Mouse (Mus musculus) kidney, postnatal 14 days (tissue): Measurements from ENCODE around the gene Gan.

Source experiments
- DNase-seq: peaks from one replicate; pipeline ENCODE4 v3.0.0; 2022; ENCODE audit warnings: mixed read lengths

Gan gene

GRCm38 (mm10) chr8:117158135-117158761 is at the start of gene Gan:
Gene Gan (plus strand): TSS chr8:117158135.
- peak; percentile 51 for DNase-seq

- DNase-seq = no peak
These were observed 48.8 kb upstream of the Gan start for GRCm38 (mm10) chr8:117109018-117109711.

- peak; percentile 70 for DNase-seq
These were observed 48.0 kb upstream of the Gan start for GRCm38 (mm10) chr8:117109801-117110390.

- DNase-seq = no peak
These were observed 46.3 kb upstream of the Gan start for GRCm38 (mm10) chr8:117111641-117112040.

GRCm38 (mm10) chr8:117112261-117112660 is 45.7 kb upstream of the Gan start:
- DNase-seq = no peak

- DNase-seq = no peak
These were observed 42.8 kb upstream of the Gan start for GRCm38 (mm10) chr8:117115094-117115493.

- peak; percentile 33 for DNase-seq
These were observed 42.1 kb upstream of the Gan start for GRCm38 (mm10) chr8:117115676-117116446.

GRCm38 (mm10) chr8:117116534-117116933 is 41.4 kb upstream of the Gan start:
- DNase-seq = no peak

- DNase-seq = no peak
These were observed 39.5 kb upstream of the Gan start for GRCm38 (mm10) chr8:117118409-117118808.

- DNase-seq = no peak
These were observed 36.7 kb upstream of the Gan start for GRCm38 (mm10) chr8:117121277-117121676.

GRCm38 (mm10) chr8:117123850-117124633 is 33.9 kb upstream of the Gan start:
- DNase-seq = no peak

- no peak for DNase-seq
These were observed 32.1 kb upstream of the Gan start for GRCm38 (mm10) chr8:117125854-117126253.

- no peak for DNase-seq
These were observed 31.5 kb upstream of the Gan start for GRCm38 (mm10) chr8:117126411-117126810.

GRCm38 (mm10) chr8:117127063-117127462 is 30.9 kb upstream of the Gan start:
- no peak for DNase-seq

- no peak for DNase-seq
These were observed 24.2 kb upstream of the Gan start for GRCm38 (mm10) chr8:117133702-117134101.

- no peak for DNase-seq
These were observed 21.6 kb upstream of the Gan start for GRCm38 (mm10) chr8:117136351-117136750.

GRCm38 (mm10) chr8:117136763-117137162 is 21.2 kb upstream of the Gan start:
- no peak for DNase-seq

- DNase-seq = no peak
These were observed 20.6 kb upstream of the Gan start for GRCm38 (mm10) chr8:117137357-117137756.

GRCm38 (mm10) chr8:117148520-117148919 is 9.4 kb upstream of the Gan start:
- DNase-seq = no peak

- no peak for DNase-seq
These were observed 1.8 kb upstream of the Gan start for GRCm38 (mm10) chr8:117156149-117156548.

GRCm38 (mm10) chr8:117156866-117157768 is 818 bp upstream of the Gan start:
- no peak for DNase-seq

- DNase-seq = peak; percentile 98
These were observed 205 bp upstream of the Gan start for GRCm38 (mm10) chr8:117157769-117158091.
